In the genomic region with DNA sequence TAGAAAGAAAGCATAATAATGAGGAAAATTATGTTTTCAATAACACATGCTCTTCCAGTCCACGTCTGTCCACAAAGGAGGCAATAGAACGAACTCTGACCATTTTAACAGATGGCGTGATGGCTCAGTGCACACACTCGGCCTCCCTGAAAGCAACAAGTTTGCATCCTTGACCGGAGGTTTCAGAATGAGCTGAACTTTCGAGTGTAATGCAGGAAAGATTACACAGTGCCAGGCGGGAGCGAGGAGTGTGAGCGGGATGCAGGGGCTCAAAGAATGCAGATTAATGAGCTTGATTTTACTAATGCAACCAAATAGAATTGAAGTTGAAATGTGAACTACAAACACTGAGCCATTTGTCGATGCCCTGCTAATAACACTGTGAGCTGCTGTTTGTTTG, we compare ENCODE assay signal across 24 mouse cellular contexts.
A peak's percentile ranks its signal among the peaks of the same experiment; 100 is the strongest.
DNase-seq lines count a peak whose midpoint lies in the region; ATAC-seq and TF ChIP-seq lines count a peak whose summit lies in the region.
"Had no signal": no experiment of that assay in that cellular context is flagged by ENCODE, and none has a peak within 500 bp of the region (broad histone marks: within the 10 kb centered on the region; RNA-seq: fewer than 3 reads in every experiment).

No protein-coding gene starts in this region.

- DNase-seq in embryo, embryonic 10 days (ENCODE audit: low spot score): peak; percentile 39
- DNase-seq in embryo, embryonic 9.5 days (ENCODE audit: extremely low spot score): no peak
- no peak for DNase-seq in hindbrain, postnatal 0 days (ENCODE audit: low spot score)
- peak; percentile 4 for DNase-seq in CH12.LX (ENCODE audit: extremely low read depth)
- DNase-seq in left cerebral cortex, adult 18-20 months (ENCODE audit: low spot score in 2 of 2): no peak
- DNase-seq: adrenal gland, postnatal 25 days; cerebellum, adult 9-10 months; gastrocnemius, postnatal 14 days; heart, adult 2 months; kidney, adult 8-10 months; kidney, postnatal 4 days; lung, adult 18-20 months; lung, postnatal 10 days; right cerebral cortex, adult 18-20 months; thymus, adult 18-20 months; thymus, postnatal 36 days had no signal

- H3K36me3 ChIP-seq in hindbrain, postnatal 0 days (ENCODE audit: insufficient read depth, low read length): no peaks in the 10 kb centered on the region
- no peaks in the 10 kb centered on the region for H3K36me3 ChIP-seq in hindbrain, embryonic 12.5 days
- peaks cover 0 to 6% of the 10 kb centered on the region in 2 experiments for H3K36me3 ChIP-seq in CH12.LX (replicated peaks in 1 of 2; ENCODE audit: control insufficient read depth in 1 of 2, insufficient read depth in 1 of 2, low read length in 1 of 2)
- H3K36me3 ChIP-seq in forebrain, embryonic 16.5 days (ENCODE audit: control insufficient read depth, insufficient read depth): no peaks in the 10 kb centered on the region
- H3K36me3 ChIP-seq: hindbrain, embryonic 13.5 days; limb, embryonic 13.5 days; liver, embryonic 12.5 days; midbrain, embryonic 12.5 days; neural tube, embryonic 12.5 days had no signal

- in situ Hi-C loops in CH12.LX (cut with MboI; ENCODE audit: low pct_ligation_motif_present, low pct_unique_long_range_greater_than_20kb, low sequenced_read_pairs): no loop called here

- no peak overlapping the region for H3K4me3 ChIP-seq in hindbrain, postnatal 0 days (ENCODE audit: low read length)
- no peak overlapping the region for H3K4me3 ChIP-seq in hindbrain, embryonic 12.5 days
- no peak overlapping the region for H3K4me3 ChIP-seq in CH12.LX (replicated peaks in 1 of 3; ENCODE audit: low read depth in 2 of 3, low read length in 2 of 3, poor library complexity in 1 of 3)
- no peak overlapping the region for H3K4me3 ChIP-seq in forebrain, embryonic 16.5 days (replicated peaks; ENCODE audit: low read length)
- H3K4me3 ChIP-seq: heart, adult 2 months; hindbrain, embryonic 13.5 days; limb, embryonic 13.5 days; liver, embryonic 12.5 days; midbrain, embryonic 12.5 days; neural tube, embryonic 12.5 days had no signal

- no peaks in the 10 kb centered on the region for H3K27me3 ChIP-seq in hindbrain, postnatal 0 days (ENCODE audit: insufficient read depth, low read length)
- H3K27me3 ChIP-seq in hindbrain, embryonic 12.5 days: no peaks in the 10 kb centered on the region
- H3K27me3 ChIP-seq in CH12.LX (replicated peaks): no peaks in the 10 kb centered on the region
- no peaks in the 10 kb centered on the region for H3K27me3 ChIP-seq in forebrain, embryonic 16.5 days (replicated peaks; ENCODE audit: control insufficient read depth, insufficient read depth, low read length)
- H3K27me3 ChIP-seq: hindbrain, embryonic 13.5 days; limb, embryonic 13.5 days; liver, embryonic 12.5 days; midbrain, embryonic 12.5 days; neural tube, embryonic 12.5 days had no signal

- no peak for ATAC-seq in hindbrain, postnatal 0 days
- ATAC-seq in hindbrain, embryonic 12.5 days (ENCODE audit: low FRiP score): no peak
- ATAC-seq in forebrain, embryonic 16.5 days: peak; percentile 47; the same call in 1 of the 2 replicates
- ATAC-seq: inflammation-experienced regulatory T-cells, adult 6 months; liver, embryonic 12.5 days had no signal

- H3K79me2 ChIP-seq in CH12.LX (replicated peaks; ENCODE audit: control insufficient read depth, extremely low read depth, insufficient read depth, poor library complexity, severe bottlenecking): no peaks in the 10 kb centered on the region

- peak; percentile 35; the same call in 1 of the 2 replicates for TF ChIP-seq EP300 in CH12.LX (IDR thresholded peaks at IDR 0.05; ENCODE audit: low read length)

- TF ChIP-seq RAD21 in CH12.LX (IDR thresholded peaks at IDR 0.05; ENCODE audit: low read depth, low read length): no peak

- no peaks in the 10 kb centered on the region for H3K9me3 ChIP-seq in hindbrain, postnatal 0 days (ENCODE audit: low read length)
- 0 out of 2 replicates have a peak, but pooled peaks cover 3% of the 10 kb centered on the region for H3K9me3 ChIP-seq in hindbrain, embryonic 12.5 days (replicated peaks)
- H3K9me3 ChIP-seq in CH12.LX (replicated peaks; ENCODE audit: low read length): no peaks in the 10 kb centered on the region
- no peaks in the 10 kb centered on the region for H3K9me3 ChIP-seq in forebrain, embryonic 16.5 days (ENCODE audit: control insufficient read depth, low read length)
- H3K9me3 ChIP-seq: hindbrain, embryonic 13.5 days; limb, embryonic 13.5 days; liver, embryonic 12.5 days; neural tube, embryonic 12.5 days had no signal

- H3K4me1 ChIP-seq in hindbrain, postnatal 0 days (ENCODE audit: insufficient read depth, low read length): 0 out of 2 replicates have a peak, but pooled peaks cover 8% of the 10 kb centered on the region
- peaks cover 16% of the 10 kb centered on the region for H3K4me1 ChIP-seq in hindbrain, embryonic 12.5 days
- peaks cover 4 to 17% of the 10 kb centered on the region in 2 experiments; a peak in 2 of 4 replicates for H3K4me1 ChIP-seq in CH12.LX (ENCODE audit: control insufficient read depth in 1 of 2, insufficient read depth in 2 of 2)
- peaks cover 5% of the 10 kb centered on the region for H3K4me1 ChIP-seq in forebrain, embryonic 16.5 days (replicated peaks; ENCODE audit: control insufficient read depth, insufficient read depth, low read length)

- no peak for TF ChIP-seq POLR2A in CH12.LX (IDR thresholded peaks at IDR 0.05; ENCODE audit: low read depth, low read length)

- 24% methylated on average over 10 of the region's 10 CpGs for WGBS in hindbrain, postnatal 0 days
- 39% methylated on average over 10 of the region's 10 CpGs for WGBS in hindbrain, embryonic 12.5 days
- 16% methylated on average over 10 of the region's 10 CpGs for WGBS in forebrain, embryonic 16.5 days

- no peak overlapping the region for H3K9ac ChIP-seq in hindbrain, postnatal 0 days (replicated peaks; ENCODE audit: low read length)
- no peak overlapping the region for H3K9ac ChIP-seq in hindbrain, embryonic 12.5 days
- H3K9ac ChIP-seq in CH12.LX (ENCODE audit: insufficient read depth, low read depth): no peak overlapping the region
- H3K9ac ChIP-seq in forebrain, embryonic 16.5 days (replicated peaks; ENCODE audit: low read depth, low read length): no peak overlapping the region
- H3K9ac ChIP-seq: hindbrain, embryonic 13.5 days; limb, embryonic 13.5 days; liver, embryonic 12.5 days; midbrain, embryonic 12.5 days; neural tube, embryonic 12.5 days had no signal

- TF ChIP-seq CTCF in hindbrain, postnatal 0 days (IDR thresholded peaks at IDR 0.05; ENCODE audit: low read depth): no peak
- TF ChIP-seq CTCF in CH12.LX (conservative IDR thresholded peaks at IDR 0.05 in 1 of 2, IDR thresholded peaks at IDR 0.05 in 1 of 2; ENCODE audit: low read depth in 2 of 2, low read length in 2 of 2): no peak

- dilution Hi-C loops in CH12.LX (cut with MboI; ENCODE audit: extremely low pct_ligation_motif_present, extremely low pct_unique_long_range_greater_than_20kb, low sequenced_read_pairs): no loop called here

- 0 out of 2 replicates have a peak overlapping the region, but pooled peaks have one; percentile 7 for H3K4me2 ChIP-seq in hindbrain, postnatal 0 days (ENCODE audit: low read depth, low read length)
- H3K4me2 ChIP-seq in hindbrain, embryonic 12.5 days (replicated peaks): no peak overlapping the region
- peak overlapping the region; percentile 25; the same call in 1 of the 2 replicates for H3K4me2 ChIP-seq in CH12.LX (ENCODE audit: insufficient read depth, low read depth, poor library complexity, severe bottlenecking)
- 0 out of 2 replicates have a peak overlapping the region, but pooled peaks have one; percentile 11 for H3K4me2 ChIP-seq in forebrain, embryonic 16.5 days (ENCODE audit: low read length)
- H3K4me2 ChIP-seq: hindbrain, embryonic 13.5 days; limb, embryonic 13.5 days; liver, embryonic 12.5 days; midbrain, embryonic 12.5 days; neural tube, embryonic 12.5 days had no signal

- no peak overlapping the region for H3K27ac ChIP-seq in hindbrain, postnatal 0 days
- no peak overlapping the region for H3K27ac ChIP-seq in hindbrain, embryonic 12.5 days
- H3K27ac ChIP-seq in CH12.LX (ENCODE audit: insufficient read depth, low read depth): no peak overlapping the region
- no peak overlapping the region for H3K27ac ChIP-seq in forebrain, embryonic 16.5 days (ENCODE audit: low read length)
- H3K27ac ChIP-seq: heart, adult 2 months; hindbrain, embryonic 13.5 days; limb, embryonic 13.5 days; liver, embryonic 12.5 days; midbrain, embryonic 12.5 days; neural tube, embryonic 12.5 days had no signal

TF ChIP-seq in CH12.LX, 34 proteins besides CTCF, POLR2A, EP300 and RAD21:
- TF ChIP-seq TBP (conservative IDR thresholded peaks at IDR 0.05; ENCODE audit: low read depth, low read length) (peak; percentile 60), CHD1 (IDR thresholded peaks at IDR 0.05; ENCODE audit: low read depth, low read length) (no peak)

Comparison
In these comparisons a context has a peak if more than half of its experiments do, and no peak if none do; other contexts are left out.
1. DNase-seq: peak in embryo, embryonic 10 days (single experiment) and CH12.LX (single experiment); none in embryo, embryonic 9.5 days (single experiment), hindbrain, postnatal 0 days (single experiment) and left cerebral cortex, adult 18-20 months (0 of 2).